12 mouse cellular contexts compared by ENCODE assay signal in the genomic region with DNA sequence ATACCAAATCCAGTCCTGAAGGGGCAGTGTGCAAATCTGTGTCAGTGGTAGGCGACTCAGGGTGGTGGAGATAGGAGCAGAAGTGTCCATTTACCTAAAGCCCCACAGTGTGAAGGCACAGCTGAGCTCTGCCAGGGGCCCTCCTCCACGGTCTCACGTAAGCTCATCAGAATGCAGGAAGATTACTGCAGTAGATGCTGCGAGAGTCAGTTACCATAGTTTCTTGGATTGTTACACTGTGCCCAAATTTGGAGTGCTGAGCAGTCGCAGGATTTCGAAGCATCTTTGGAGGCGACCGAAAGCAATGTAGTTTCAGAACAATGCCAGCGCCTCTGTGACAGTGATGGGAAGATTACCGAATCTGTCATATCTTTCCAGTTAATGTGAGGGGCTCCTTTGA.
A peak's percentile ranks its signal among the peaks of the same experiment; 100 is the strongest.
DNase-seq lines count a peak whose midpoint lies in the region; ATAC-seq lines count a peak whose summit lies in the region.
"Had no signal": no experiment of that assay in that cellular context is flagged by ENCODE, and none has a peak within 500 bp of the region (broad histone marks: within the 10 kb centered on the region; RNA-seq: fewer than 3 reads in every experiment).

No protein-coding gene starts in this region.

- peak; percentile 51 for DNase-seq in left cerebral cortex, adult 11 months (ENCODE audit: low spot score)
- no peak for DNase-seq in left cerebral cortex, postnatal 4 days
- DNase-seq in left cerebral cortex, adult 18-20 months (ENCODE audit: low spot score in 2 of 2) = peak; percentile 51 to 67
- peak; percentile 26 for DNase-seq in right cerebral cortex, postnatal 4 days
- no peak for DNase-seq in ovary, adult 18-20 months (ENCODE audit: low spot score)
- DNase-seq in adrenal gland, postnatal 25 days = no peak
- DNase-seq: heart, postnatal 10 days; thymus, postnatal 14 days had no signal

- 0 out of 2 replicates have a peak, but pooled peaks have one; percentile 40 for ATAC-seq in intestine, embryonic 15.5 days
- ATAC-seq: liver, embryonic 12.5 days had no signal

- no peak overlapping the region for H3K4me3 ChIP-seq in intestine, embryonic 15.5 days (replicated peaks)
- H3K4me3 ChIP-seq: liver, embryonic 12.5 days; neural tube, embryonic 13.5 days had no signal

- no peaks in the 10 kb centered on the region; the same call in 1 of the 2 replicates for H3K4me1 ChIP-seq in intestine, embryonic 15.5 days (replicated peaks)

- no peak overlapping the region for H3K9ac ChIP-seq in intestine, embryonic 15.5 days
- H3K9ac ChIP-seq: liver, embryonic 12.5 days; neural tube, embryonic 13.5 days had no signal

- no peaks in the 10 kb centered on the region for H3K9me3 ChIP-seq in intestine, embryonic 15.5 days
- H3K9me3 ChIP-seq: neural tube, embryonic 13.5 days had no signal

- no peak overlapping the region for H3K27ac ChIP-seq in intestine, embryonic 15.5 days
- H3K27ac ChIP-seq: liver, embryonic 12.5 days; macrophage; neural tube, embryonic 13.5 days had no signal

- WGBS in intestine, embryonic 15.5 days = 80% methylated on average over 10 of the region's 10 CpGs

- intact Hi-C loops in left cerebral cortex, postnatal 4 days (cut with DNase I) = loop anchor here (5.0 kb wide), 1 partner anchor 114 kb away; a partner anchor contains a TSS

- no peak overlapping the region for H3K4me2 ChIP-seq in intestine, embryonic 15.5 days (replicated peaks)
- H3K4me2 ChIP-seq: liver, embryonic 12.5 days; neural tube, embryonic 13.5 days had no signal

- peaks cover 32% of the 10 kb centered on the region for H3K36me3 ChIP-seq in intestine, embryonic 15.5 days

- no peaks in the 10 kb centered on the region for H3K27me3 ChIP-seq in intestine, embryonic 15.5 days (replicated peaks)
- H3K27me3 ChIP-seq: liver, embryonic 12.5 days; neural tube, embryonic 13.5 days had no signal

Comparison
In these comparisons a context has a peak if more than half of its experiments do, and no peak if none do; other contexts are left out.
1. DNase-seq: peak in left cerebral cortex, adult 11 months (single experiment), left cerebral cortex, adult 18-20 months (2 of 2) and right cerebral cortex, postnatal 4 days (single experiment); none in left cerebral cortex, postnatal 4 days (single experiment), ovary, adult 18-20 months (single experiment) and adrenal gland, postnatal 25 days (single experiment).